Mouse (Mus musculus) CH12.LX (cell line): ENCODE measurements around the gene Rab15. TPM values are rescaled to one million over a fixed set of nuclear protein-coding genes. Genes with fewer than 3 reads are reported as not detected.

Source experiments
- DNase-seq: peaks from one replicate; pipeline ENCODE4 v3.0.0-alpha.2; 2013; ENCODE audit errors: extremely low read depth
- H3K27ac ChIP-seq: 2 replicates; pipeline ENCODE4 v1.5.1; 2012; ENCODE audit warnings: low read depth, mild to moderate bottlenecking, control low read depth, moderate library complexity; ENCODE audit not compliant: insufficient read depth
- H3K27me3 ChIP-seq: replicated peaks from 2 replicates; pipeline ENCODE3; 2012; ENCODE audit warnings: inconsistent platforms
- H3K36me3 ChIP-seq, 2 experiments: replicated peaks in 1 of 2; 2 replicates each; pipeline versions ENCODE3 to v1.6.1; 2012; ENCODE audit warnings: inconsistent platforms in 1 of 2, low read length in 1 of 2, mild to moderate bottlenecking in 1 of 2, mixed read lengths in 1 of 2, moderate library complexity in 1 of 2; ENCODE audit not compliant: control insufficient read depth in 1 of 2, insufficient read depth in 1 of 2
- H3K4me1 ChIP-seq, 2 experiments: 2 replicates each; pipeline ENCODE4 v1.6.1; 2012; ENCODE audit warnings: inconsistent platforms in 1 of 2, moderate library complexity in 1 of 2; ENCODE audit not compliant: insufficient read depth in 2 of 2, control insufficient read depth in 1 of 2
- H3K4me2 ChIP-seq: 2 replicates; pipeline ENCODE4 v1.6.1; 2012; ENCODE audit warnings: low read depth, mild to moderate bottlenecking, control low read depth; ENCODE audit not compliant: poor library complexity, insufficient read depth, severe bottlenecking
- H3K4me3 ChIP-seq, 3 experiments: fragments of 150-350 bp in 1 of 3; sonication (generic) in 1 of 3; replicated peaks in 1 of 3; 2 replicates each; pipeline versions ENCODE3 to v1.5.1; 2011 to 2012; ENCODE audit warnings: low read depth in 2 of 3, low read length in 2 of 3, mild to moderate bottlenecking in 2 of 3, moderate library complexity in 2 of 3, control low read depth in 1 of 3, improper control_type of control experiment in 1 of 3, inconsistent platforms in 1 of 3, mixed read lengths in 1 of 3; ENCODE audit not compliant: poor library complexity in 1 of 3
- H3K79me2 ChIP-seq: replicated peaks from 2 replicates; pipeline ENCODE4 v1.6.1; 2012; ENCODE audit warnings: mild to moderate bottlenecking, moderate library complexity; ENCODE audit not compliant: control insufficient read depth, poor library complexity, insufficient read depth, severe bottlenecking; ENCODE audit errors: extremely low read depth
- H3K9ac ChIP-seq: 2 replicates; pipeline ENCODE4 v1.6.1; 2012; ENCODE audit warnings: low read depth, mild to moderate bottlenecking, control low read depth, moderate library complexity; ENCODE audit not compliant: insufficient read depth
- H3K9me3 ChIP-seq: replicated peaks from 2 replicates; pipeline ENCODE3; 2012; ENCODE audit warnings: low read length, inconsistent platforms, mixed read lengths
- BHLHE40 ChIP-seq: IDR thresholded peaks from 2 replicates; pipeline ENCODE4 v1.6.1; 2011; ENCODE audit warnings: mild to moderate bottlenecking, low read depth, low read length, improper control_type of control experiment
- CHD1 ChIP-seq: IDR thresholded peaks from 2 replicates; pipeline ENCODE4 v1.6.1; 2012; ENCODE audit warnings: low read depth, low read length, improper control_type of control experiment, inconsistent platforms
- CTCF ChIP-seq, 2 experiments: IDR thresholded peaks in 1 of 2; conservative IDR thresholded peaks in 1 of 2; 2 replicates each; pipeline ENCODE4 v1.5.1; 2011 to 2012; ENCODE audit warnings: low read depth in 2 of 2, low read length in 2 of 2, improper control_type of control experiment in 1 of 2, inconsistent platforms in 1 of 2, mild to moderate bottlenecking in 1 of 2, moderate library complexity in 1 of 2
- ETS1 ChIP-seq: conservative IDR thresholded peaks from 2 replicates; pipeline ENCODE4 v1.6.1; 2012; ENCODE audit warnings: low read depth, mild to moderate bottlenecking, inconsistent platforms, low read length, improper control_type of control experiment, moderate library complexity
- IRF4 ChIP-seq: IDR thresholded peaks from 2 replicates; pipeline ENCODE4 v1.6.1; 2014; ENCODE audit warnings: low read depth, mild to moderate bottlenecking, inconsistent platforms, low read length, improper control_type of control experiment
- MYC ChIP-seq: IDR thresholded peaks from 2 replicates; pipeline ENCODE4 v1.6.1; 2011; ENCODE audit warnings: low read depth, mild to moderate bottlenecking, improper control_type of control experiment, low read length
- PAX5 ChIP-seq: IDR thresholded peaks from 2 replicates; pipeline ENCODE4 v1.6.1; 2012; ENCODE audit warnings: low read length, inconsistent platforms, mixed read lengths
- RCOR1 ChIP-seq: conservative IDR thresholded peaks from 2 replicates; pipeline ENCODE4 v1.6.1; 2012; ENCODE audit warnings: low read depth, mild to moderate bottlenecking, inconsistent platforms, low read length, improper control_type of control experiment
- TCF12 ChIP-seq: IDR thresholded peaks from 2 replicates; pipeline ENCODE4 v1.6.1; 2014; ENCODE audit warnings: low read depth, mild to moderate bottlenecking, inconsistent platforms, low read length, improper control_type of control experiment
- USF2 ChIP-seq: conservative IDR thresholded peaks from 2 replicates; pipeline ENCODE4 v1.6.1; 2011; ENCODE audit warnings: low read depth, low read length, improper control_type of control experiment
- dilution Hi-C: fragments of 300-500 bp; cut with MboI; formaldehyde crosslinking; loops from 2 replicates; pipeline ENCODE4 v1.14.3; 2020; ENCODE audit warnings: low sequenced_read_pairs; ENCODE audit not compliant: extremely low pct_unique_long_range_greater_than_20kb, extremely low pct_ligation_motif_present
- in situ Hi-C: fragments of 300-500 bp; cut with MboI; formaldehyde crosslinking; loops from 3 replicates; pipeline ENCODE4 v1.14.3; 2019; ENCODE audit warnings: low sequenced_read_pairs, low pct_ligation_motif_present, low pct_unique_long_range_greater_than_20kb, mixed read lengths
- polyA plus RNA-seq: library from polyadenylated mRNA; unstranded; fragments of >175 nt; gene quantifications from 2 replicates; pipeline ENCODE4 v1.2.1, GENCODE M21; 2012; ENCODE audit warnings: low read depth; ENCODE audit not compliant: insufficient read length
- total RNA-seq, 2 experiments: library from RNA; depleted of rRNA; stranded (reverse); fragments of 300-350 nt in 1 of 2; fragments of >200 nt in 1 of 2; gene quantifications; 2 replicates each; pipeline ENCODE4 v1.2.3; 2012 to 2014

Gene Rab15
- total and polyA plus RNA-seq, 3 experiments = 0.25 TPM; not detected in 2

- no peak for DNase-seq
- dilution Hi-C loops = no loop called here
- H3K27ac ChIP-seq = no peak overlapping the region
Observed at GRCm38 (mm10) chr12:76778305-76779083, 44.2 kb downstream of the Rab15 start.

GRCm38 (mm10) chr12:76777845-76778244 is 44.9 kb downstream of the Rab15 start:
- DNase-seq = no peak

More at GRCm38 (mm10) chr12:76778305-76779083, 44.2 kb downstream of the Rab15 start:
- peaks cover 0 to 10% of the 10 kb centered on the region in 2 experiments; a peak in 2 of 4 replicates for H3K4me1 ChIP-seq
- no peaks in the 10 kb centered on the region for H3K79me2 ChIP-seq
- in situ Hi-C loops = no loop called here
- H3K4me3 ChIP-seq = no peak overlapping the region
- TF ChIP-seq USF2 (no peak), IRF4 (no peak), TCF12 (no peak), MYC (no peak), RCOR1 (no peak), ETS1 (no peak)
- H3K36me3 ChIP-seq = peaks cover 2 to 53% of the 10 kb centered on the region in 2 experiments
- no peak overlapping the region for H3K4me2 ChIP-seq
- H3K9ac ChIP-seq = no peak overlapping the region
- no peaks in the 10 kb centered on the region for H3K27me3 ChIP-seq
- H3K9me3 ChIP-seq = no peaks in the 10 kb centered on the region

GRCm38 (mm10) chr12:76776898-76777297 is 45.8 kb downstream of the Rab15 start:
- TF ChIP-seq CHD1 = no peak
- H3K27me3 ChIP-seq = no peaks in the 10 kb centered on the region
- H3K79me2 ChIP-seq = no peaks in the 10 kb centered on the region
- no peak overlapping the region for H3K4me3 ChIP-seq
- H3K27ac ChIP-seq = no peak overlapping the region
- in situ Hi-C loops = no loop called here
- H3K4me1 ChIP-seq = peaks cover 0 to 10% of the 10 kb centered on the region in 2 experiments; a peak in 2 of 4 replicates
- H3K4me2 ChIP-seq = no peak overlapping the region
- DNase-seq = no peak
- H3K9me3 ChIP-seq = no peaks in the 10 kb centered on the region
- dilution Hi-C loops = no loop called here
- peaks cover 0 to 56% of the 10 kb centered on the region in 2 experiments for H3K36me3 ChIP-seq
- H3K9ac ChIP-seq = no peak overlapping the region

More at GRCm38 (mm10) chr12:76777845-76778244, 44.9 kb downstream of the Rab15 start:
- Histone ChIP-seq H3K9ac (no peak overlapping the region), H3K4me1 (peaks cover 0 to 10% of the 10 kb centered on the region in 2 experiments; a peak in 2 of 4 replicates), H3K4me3 (no peak overlapping the region), H3K36me3 (peaks cover 2 to 59% of the 10 kb centered on the region in 2 experiments), H3K9me3 (no peaks in the 10 kb centered on the region), H3K27me3 (no peaks in the 10 kb centered on the region), H3K4me2 (no peak overlapping the region), H3K79me2 (no peaks in the 10 kb centered on the region), H3K27ac (no peak overlapping the region)
- in situ Hi-C loops = no loop called here
- dilution Hi-C loops = no loop called here
- TF ChIP-seq BHLHE40 = no peak
- peak in 1 of 2 experiments; percentile 16; a peak in 1 of 4 replicates for TF ChIP-seq CTCF (conservative IDR thresholded peaks at IDR 0.05 in 1 of 2, IDR thresholded peaks at IDR 0.05 in 1 of 2; ENCODE audit: low read depth in 2 of 2, low read length in 2 of 2)
- TF ChIP-seq PAX5 = no peak
